Mouse (Mus musculus): ENCODE data around the gene Kiz.

GRCm38 (mm10) chr2:147010952-147011351, 155.3 kb downstream of the Kiz start:
- TF ChIP-seq CTCF (IDR thresholded peaks at IDR 0.05; ENCODE audit: extremely low read depth, insufficient read depth, low read length), result no peak
- no peak for TF ChIP-seq POLR2A (IDR thresholded peaks at IDR 0.05; ENCODE audit: extremely low read depth, insufficient read depth, low read length)
